Mouse (Mus musculus): Measurements from ENCODE around the gene Pcdh9.
A peak's percentile ranks its signal among the peaks of the same experiment; 100 is the strongest.

The Pcdh9 gene

GRCm38 (mm10) chr14:93794530-93794929 lies 95.9 kb downstream of the Pcdh9 start:
- DNase-seq (ENCODE audit: low read depth, low spot score): no peak

DNA sequence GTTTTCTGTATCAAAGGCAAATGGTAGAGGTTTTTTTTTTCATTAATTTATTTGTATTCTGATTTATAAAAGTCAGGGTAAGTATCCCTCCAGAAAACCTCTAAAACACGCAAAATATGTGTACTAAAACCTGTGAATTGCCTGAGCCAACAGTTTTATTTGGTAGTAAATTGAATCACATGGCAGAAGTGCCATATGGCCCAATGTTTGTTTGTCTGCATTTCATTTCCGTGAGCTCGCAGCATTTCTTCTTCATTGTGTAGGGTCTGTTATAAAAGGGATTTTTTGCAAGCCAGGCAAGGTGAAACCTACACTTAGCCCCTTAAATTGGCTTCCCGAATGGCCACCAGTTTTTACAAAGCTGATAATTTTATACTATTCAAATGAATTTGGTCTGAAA lies 104.2 kb downstream of the Pcdh9 start:
- no peak for DNase-seq (ENCODE audit: low read depth, low spot score)

GRCm38 (mm10) chr14:93785031-93785430 lies 105.4 kb downstream of the Pcdh9 start:
- peak; percentile 21 for DNase-seq (ENCODE audit: low read depth, low spot score)

- peak; percentile 15 for DNase-seq (ENCODE audit: low read depth, low spot score)
Measured at GRCm38 (mm10) chr14:93762855-93763254, 127.6 kb downstream of the Pcdh9 start.

DNA sequence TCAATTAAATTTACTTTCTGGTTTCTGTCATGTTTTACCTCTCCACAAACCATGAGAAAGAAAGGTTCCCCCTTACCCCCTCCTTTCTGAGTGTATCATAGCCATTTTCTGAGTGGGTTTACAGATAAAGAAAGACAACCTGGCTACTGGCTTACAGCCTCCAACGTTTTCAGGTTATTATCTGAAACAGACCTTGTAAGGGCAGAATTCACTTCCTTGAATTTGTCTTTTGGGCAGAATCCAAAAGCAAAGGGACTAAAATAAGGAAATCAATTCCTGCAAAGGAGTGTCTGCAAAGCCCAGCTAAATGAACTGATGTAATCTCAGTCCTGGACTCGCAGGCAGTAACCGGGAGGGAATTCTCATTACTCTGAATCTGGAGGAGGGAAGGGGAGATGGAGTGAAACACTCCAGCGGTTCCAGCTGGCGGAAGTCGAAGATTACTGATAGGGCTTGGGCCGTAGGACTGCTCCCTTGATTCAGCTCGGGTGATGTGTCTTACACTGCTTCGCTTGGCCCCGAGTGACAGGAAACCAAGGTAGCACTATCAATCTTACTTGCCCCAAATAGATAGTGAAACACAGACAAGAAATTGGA lies 156.3 kb downstream of the Pcdh9 start:
- DNase-seq (ENCODE audit: low read depth, low spot score): no peak

GRCm38 (mm10) chr14:93725798-93726197 lies 164.7 kb downstream of the Pcdh9 start:
- no peak for DNase-seq (ENCODE audit: low read depth, low spot score)

- peak; percentile 74 for DNase-seq (ENCODE audit: low read depth, low spot score)
Measured at GRCm38 (mm10) chr14:93719208-93719607, 171.3 kb downstream of the Pcdh9 start.

DNA sequence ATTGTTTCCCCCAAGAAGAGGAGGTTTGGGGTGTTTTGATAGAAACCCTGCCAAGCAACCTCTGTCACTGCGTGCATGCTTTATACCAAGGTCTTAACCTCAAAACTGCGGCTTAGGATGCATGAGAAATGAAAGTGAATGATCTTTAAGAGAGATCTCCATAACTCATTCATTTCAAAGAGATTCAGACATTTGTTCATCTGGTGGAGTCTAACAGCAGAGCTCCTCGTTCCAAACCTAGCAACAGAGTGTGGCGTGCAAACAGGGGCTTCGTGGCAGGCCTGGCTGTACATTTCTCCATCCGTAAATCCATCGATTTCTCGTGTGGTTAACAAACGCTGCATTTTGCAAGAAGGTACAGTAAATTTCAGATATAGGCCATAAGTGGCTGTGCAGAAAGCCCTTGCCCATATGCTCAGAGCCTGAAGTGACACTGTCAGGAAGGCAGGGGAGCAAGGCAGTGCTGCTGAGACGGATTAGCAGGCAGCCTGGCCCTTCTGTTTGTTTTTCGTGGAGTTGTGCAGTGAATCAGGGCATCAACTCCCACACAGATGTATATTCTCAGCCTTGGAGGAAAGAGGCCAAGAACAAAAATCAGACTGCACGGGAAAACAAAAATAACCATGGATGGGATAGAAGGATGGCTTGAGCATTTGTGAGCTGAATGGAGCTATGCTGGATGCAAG lies 177.1 kb downstream of the Pcdh9 start:
- DNase-seq (ENCODE audit: low read depth, low spot score): peak; percentile 89

DNA sequence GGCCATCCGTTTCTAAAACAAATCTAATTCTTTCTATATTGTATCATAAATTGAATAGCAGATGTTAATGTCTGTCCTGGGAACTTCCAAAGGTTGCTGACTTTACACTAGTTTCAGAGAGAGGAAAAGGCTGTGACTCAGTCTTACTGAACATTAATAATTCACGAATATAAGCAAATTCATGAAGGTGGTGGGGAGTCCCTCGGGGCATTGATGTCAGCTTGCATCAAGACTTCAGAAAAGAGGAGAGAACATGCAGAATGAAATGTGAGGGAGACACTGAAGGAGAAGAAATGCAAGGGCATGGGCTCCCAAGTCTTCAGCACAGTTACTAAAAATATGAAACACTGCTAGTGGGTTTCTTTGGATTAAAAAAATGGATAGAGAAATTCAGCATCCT lies 181.8 kb downstream of the Pcdh9 start:
- DNase-seq (ENCODE audit: low read depth, low spot score): no peak

DNA sequence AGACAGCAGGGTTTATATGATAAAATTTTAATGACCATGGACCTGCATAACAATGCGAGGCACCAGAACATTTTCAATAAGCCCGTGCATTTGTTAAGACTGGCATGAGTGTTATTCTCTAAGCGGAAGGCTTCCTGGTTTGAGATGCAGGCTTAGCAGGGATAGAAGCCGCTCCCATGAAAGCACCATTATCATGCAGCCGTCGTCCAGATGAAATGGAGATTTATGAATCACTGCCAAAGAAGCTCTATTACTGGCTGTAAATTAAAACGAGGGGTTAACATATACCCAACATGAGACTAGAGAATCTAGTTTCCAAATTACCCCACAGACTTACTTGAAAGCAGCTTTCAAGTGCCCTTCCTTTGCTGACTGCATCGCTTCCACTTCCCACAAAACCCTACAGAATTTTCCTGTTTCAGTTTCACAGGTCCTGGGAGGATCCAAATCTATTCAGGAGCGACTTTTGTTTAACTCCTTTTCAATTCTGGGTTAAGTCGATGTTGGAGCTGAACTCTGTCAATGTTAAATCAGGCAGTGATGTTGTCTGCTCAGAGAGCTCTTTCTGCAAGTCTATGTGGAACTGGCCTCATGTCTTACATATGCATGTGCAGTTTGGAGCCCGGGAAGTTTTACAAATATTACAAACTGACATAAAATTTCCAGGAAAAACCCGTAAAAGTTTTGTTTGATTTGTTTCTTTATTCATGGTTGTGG lies 188.9 kb downstream of the Pcdh9 start:
- DNase-seq (ENCODE audit: low read depth, low spot score): peak; percentile 38

- DNase-seq (ENCODE audit: low read depth, low spot score): no peak
Measured at GRCm38 (mm10) chr14:93700916-93701315, 189.6 kb downstream of the Pcdh9 start.

DNA sequence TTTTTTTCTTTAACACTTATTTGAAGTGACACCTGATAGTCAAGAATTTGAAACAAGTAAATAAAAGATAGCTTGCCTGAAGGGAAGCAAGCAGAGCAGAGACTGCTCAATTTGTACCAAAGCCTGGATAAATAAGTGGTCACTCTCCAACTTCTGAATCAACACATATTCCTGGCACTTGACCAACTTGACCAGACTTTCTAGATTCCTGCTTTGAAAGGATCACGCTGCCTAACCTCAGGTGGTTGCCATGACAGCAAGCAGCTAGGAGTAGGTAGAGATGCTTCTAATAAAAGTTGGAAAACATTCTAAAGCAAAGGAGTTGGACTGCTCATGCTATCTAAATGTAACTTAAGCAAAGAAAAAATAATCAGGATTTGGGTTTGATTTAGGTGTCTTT lies 205.8 kb downstream of the Pcdh9 start:
- no peak for DNase-seq (ENCODE audit: low read depth, low spot score)

- peak; percentile 50 for DNase-seq (ENCODE audit: low read depth, low spot score)
Measured at GRCm38 (mm10) chr14:93675273-93676068, 215.0 kb downstream of the Pcdh9 start.

DNA sequence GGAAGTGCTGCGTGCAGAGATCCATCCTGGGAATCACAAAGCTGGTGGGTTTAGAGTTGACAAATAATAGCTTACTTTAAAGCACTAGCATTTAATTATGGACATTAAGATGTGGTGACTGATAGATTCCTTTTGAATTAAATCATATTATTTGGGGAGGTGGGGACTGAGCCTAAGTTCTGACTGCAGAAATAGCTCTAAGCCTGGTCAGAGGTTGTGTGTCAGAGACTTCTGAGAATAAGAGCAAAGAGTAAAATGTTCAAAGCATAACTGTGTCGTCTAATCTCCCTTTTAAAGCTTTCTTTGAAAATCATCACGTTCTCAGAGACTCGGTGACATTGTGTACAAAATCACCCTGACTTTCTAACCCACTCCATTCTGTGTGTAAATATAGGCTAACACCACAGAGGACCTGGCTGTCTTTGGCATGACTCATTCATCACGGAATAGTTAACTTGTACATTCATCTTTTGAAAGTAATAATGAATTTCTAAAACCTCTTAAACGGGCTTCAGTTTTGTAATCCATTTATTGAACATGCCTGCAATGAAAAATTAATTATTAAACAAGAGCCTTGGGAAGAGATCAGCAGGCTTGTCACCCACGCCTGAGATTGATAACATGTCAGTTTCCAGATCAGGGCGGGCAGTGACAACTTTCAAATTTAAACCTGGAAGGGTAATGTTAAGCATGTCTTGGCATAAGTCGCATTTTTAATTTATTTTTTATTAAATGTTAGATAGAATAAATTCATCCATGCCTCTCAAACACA lies 236.3 kb downstream of the Pcdh9 start:
- no peak for DNase-seq (ENCODE audit: low read depth, low spot score)

GRCm38 (mm10) chr14:93627241-93627640 lies 263.2 kb downstream of the Pcdh9 start:
- DNase-seq (ENCODE audit: low read depth, low spot score): no peak

DNA sequence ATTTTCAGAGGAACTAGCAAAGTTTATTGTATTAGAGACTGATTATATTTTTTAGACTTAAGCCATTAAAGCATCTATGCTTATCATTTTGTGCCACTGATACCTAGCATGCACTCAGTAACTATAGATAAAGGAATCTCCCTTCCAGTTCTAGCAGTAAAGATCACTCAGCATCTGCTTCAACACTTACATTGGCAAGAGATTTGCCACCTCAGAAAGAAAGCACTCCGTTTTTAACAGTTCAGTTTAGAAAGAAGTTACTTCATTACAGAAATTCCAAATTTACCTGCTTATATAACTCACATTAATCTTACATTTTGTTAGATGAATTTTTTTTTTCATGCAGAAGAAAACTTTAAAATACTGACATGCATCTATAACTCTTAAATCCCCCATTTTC lies 266.3 kb downstream of the Pcdh9 start:
- peak; percentile 74 for DNase-seq (ENCODE audit: low read depth, low spot score)

DNA sequence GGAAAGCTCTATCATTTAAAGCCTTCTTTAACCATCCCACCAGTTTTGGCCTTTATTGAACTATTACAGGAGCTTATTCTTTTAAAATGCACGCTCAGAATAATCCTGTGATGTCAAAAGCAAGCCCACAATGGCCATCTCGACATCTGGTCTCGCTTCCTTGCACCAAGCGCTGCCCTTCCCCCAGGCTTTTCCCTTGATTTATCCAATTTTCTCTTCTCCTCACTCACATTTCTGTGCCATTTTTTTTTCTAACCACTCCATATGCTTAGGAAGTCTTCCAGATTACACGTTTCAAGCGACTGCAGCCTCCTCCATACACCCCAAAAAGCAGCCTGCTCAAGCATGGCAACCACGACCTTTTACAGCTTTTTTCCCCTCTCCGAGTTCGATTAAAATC lies 269.3 kb downstream of the Pcdh9 start:
- DNase-seq (ENCODE audit: low read depth, low spot score): peak; percentile 84

GRCm38 (mm10) chr14:93607546-93607945 lies 282.9 kb downstream of the Pcdh9 start:
- peak; percentile 80 for DNase-seq (ENCODE audit: low read depth, low spot score)

DNA sequence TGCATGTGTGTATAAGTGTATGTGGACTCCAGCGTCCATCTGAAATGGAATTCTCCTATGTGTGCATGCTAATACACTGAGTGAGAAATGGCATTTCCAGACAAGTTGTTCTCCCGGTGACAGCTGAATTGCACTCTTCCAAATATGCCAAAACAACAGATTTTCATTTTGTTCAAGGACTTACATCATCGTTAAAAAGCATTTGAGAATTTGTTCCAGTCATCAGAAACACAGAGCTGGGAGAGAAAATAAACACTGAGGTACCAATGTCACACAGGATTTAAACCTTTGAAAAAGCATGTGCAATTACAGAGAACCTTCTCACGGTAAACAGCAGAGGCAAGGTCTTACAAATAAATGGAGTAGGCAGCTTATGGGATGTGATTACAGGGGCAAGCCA lies 290.5 kb downstream of the Pcdh9 start:
- peak; percentile 42 for DNase-seq (ENCODE audit: low read depth, low spot score)

GRCm38 (mm10) chr14:93585432-93586024 lies 305.0 kb downstream of the Pcdh9 start:
- DNase-seq (ENCODE audit: low read depth, low spot score): no peak

- DNase-seq (ENCODE audit: low read depth, low spot score): no peak
Measured at GRCm38 (mm10) chr14:93564361-93564760, 326.1 kb downstream of the Pcdh9 start.

Data from telencephalon, adult 2 months (tissue).